Mouse (Mus musculus) E14TG2a.4 (cell line): ENCODE measurements at regions not wholly inside any gene's neighbourhood (a gene's known extent, or its start where the extent isn't known, plus 50 kb on each side); places are given as distances from the start of the nearest gene placed in this dataset.

Experiments used
- CTCF ChIP-seq: conservative IDR thresholded peaks from 2 replicates; pipeline ENCODE4 v1.5.1; 2014; ENCODE audit warnings: low read length
- POU5F1 ChIP-seq: IDR thresholded peaks from 2 replicates; pipeline ENCODE4 v1.6.1; 2014; ENCODE audit warnings: low read length, borderline replicate concordance

DNA sequence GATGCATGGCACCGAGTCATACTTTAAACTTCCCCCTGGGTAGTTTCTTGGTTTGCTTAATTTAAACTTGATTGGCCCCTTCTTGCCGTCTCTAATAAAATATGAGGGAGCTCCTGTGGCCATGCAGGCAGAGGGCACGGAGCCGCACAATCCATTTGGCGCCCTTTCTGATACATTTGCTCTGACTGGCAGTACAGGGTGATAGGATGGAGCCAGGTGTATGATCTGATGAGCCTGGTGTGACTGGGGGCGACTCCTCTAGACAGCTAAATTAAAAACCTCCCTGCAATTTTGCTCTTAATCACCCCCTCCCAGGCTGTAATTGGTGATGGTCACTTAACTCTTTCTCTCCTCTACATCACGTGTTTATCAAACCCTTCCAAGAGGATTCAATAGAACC lies 190.4 kb downstream of the Nr2f2 start:
- TF ChIP-seq CTCF (no peak), POU5F1 (no peak)
